Mouse (Mus musculus) liver, embryonic 12.5 days (tissue): ENCODE data around the gene Cpeb4. TPM values are rescaled to one million over a fixed set of nuclear protein-coding genes. Genes with fewer than 3 reads are reported as not detected.
A peak's percentile ranks its signal among the peaks of the same experiment; 100 is the strongest.

ENCODE experiments used
- ATAC-seq: fragments of 200-750 bp; cut with Nextera tagmentation; 2 replicates; pipeline ENCODE4 v1.8.0; 2017; ENCODE audit warnings: moderate number of reproducible peaks, mild to moderate bottlenecking, moderate library complexity
- H3K27ac ChIP-seq: fragments of 300-500 bp; sonication (generic); 2 replicates; pipeline ENCODE4 v1.5.1; 2016; ENCODE audit warnings: mild to moderate bottlenecking
- H3K27me3 ChIP-seq: fragments of 300-500 bp; sonication (generic); replicated peaks from 2 replicates; pipeline ENCODE4 v1.6.1; 2016; ENCODE audit warnings: mild to moderate bottlenecking, moderate library complexity
- H3K36me3 ChIP-seq: fragments of 300-500 bp; sonication (generic); 2 replicates; pipeline ENCODE4 v1.6.1; 2016; ENCODE audit warnings: mild to moderate bottlenecking, moderate library complexity
- H3K4me1 ChIP-seq: fragments of 300-500 bp; sonication (generic); 2 replicates; pipeline ENCODE4 v1.6.1; 2016
- H3K4me2 ChIP-seq: fragments of 300-500 bp; sonication (generic); 2 replicates; pipeline ENCODE4 v1.6.1; 2016; ENCODE audit warnings: mild to moderate bottlenecking, moderate library complexity
- H3K4me3 ChIP-seq: fragments of 300-500 bp; sonication (generic); 2 replicates; pipeline ENCODE4 v1.5.1; 2016; ENCODE audit warnings: mild to moderate bottlenecking, moderate library complexity
- H3K9ac ChIP-seq: fragments of 300-500 bp; sonication (generic); 2 replicates; pipeline ENCODE4 v1.6.1; 2016; ENCODE audit warnings: mild to moderate bottlenecking, moderate library complexity
- H3K9me3 ChIP-seq: fragments of 300-500 bp; sonication (generic); replicated peaks from 2 replicates; pipeline ENCODE4 v1.6.1; 2016; ENCODE audit warnings: mild to moderate bottlenecking, moderate library complexity
- WGBS: fragments of 180-500 bp; shearing (Covaris S2); methylation state at CpG from one replicate; pipeline ENCODE4 v1.1.7; 2016; ENCODE audit not compliant: insufficient replicate concordance; 5-methylcytosine and 5-hydroxymethylcytosine counted together
- polyA plus RNA-seq: library from polyadenylated mRNA; unstranded; fragments of >200 nt; fragmentation: Nextera tagmentation; extraction: Ambion mirVana; gene quantifications from 2 replicates; pipeline ENCODE4 v1.2.1, GENCODE M21; 2016

The Cpeb4 gene
- polyA plus RNA-seq, 1 experiment from 2014 or later, result 21.5 TPM

DNA sequence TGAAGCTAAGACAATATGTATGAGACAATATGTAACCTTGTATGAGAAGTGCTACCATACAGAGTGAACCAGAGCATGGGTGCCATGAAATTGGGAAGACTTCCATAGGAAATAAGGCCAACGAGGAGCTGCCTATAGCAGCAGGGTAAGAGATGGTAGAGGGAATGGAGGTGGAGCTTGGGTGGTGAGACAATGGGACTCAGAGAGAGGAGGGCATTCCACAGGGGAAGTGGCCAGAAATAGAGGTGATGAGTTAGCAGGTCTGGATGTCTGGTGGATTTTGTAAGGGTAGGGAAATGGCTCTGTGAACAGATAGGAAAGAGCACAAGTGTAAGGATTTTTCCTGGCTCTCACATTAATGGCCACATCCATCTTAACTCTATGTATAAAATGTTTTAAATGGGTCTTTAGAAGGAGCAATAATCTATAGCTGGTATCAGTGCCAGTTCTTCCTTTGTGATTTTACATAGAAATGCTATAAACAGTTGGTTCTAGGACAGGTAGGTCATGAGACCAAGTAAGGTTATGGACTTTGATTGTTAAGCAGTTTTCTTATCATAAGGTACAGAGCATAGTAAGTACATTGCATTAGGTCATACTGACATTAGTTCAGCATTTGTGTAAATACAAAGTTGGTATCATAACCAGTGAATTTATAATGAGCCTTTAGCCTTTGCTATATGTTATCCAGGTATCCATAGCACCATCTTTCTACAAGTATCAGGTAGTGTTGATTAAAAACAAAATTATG lies 30.4 kb downstream of the Cpeb4 start:
- Histone ChIP-seq H3K9ac (no peak overlapping the region), H3K36me3 (peaks cover 68% of the 10 kb centered on the region), H3K27ac (peak overlapping the region; percentile 48; the same call in 1 of the 2 replicates), H3K4me2 (no peak overlapping the region), H3K9me3 (no peaks in the 10 kb centered on the region), H3K27me3 (no peaks in the 10 kb centered on the region), H3K4me3 (no peak overlapping the region), H3K4me1 (peaks cover 64% of the 10 kb centered on the region)
- WGBS, result 50% methylated on average over 1 of the region's 1 CpGs
- no peak for ATAC-seq

DNA sequence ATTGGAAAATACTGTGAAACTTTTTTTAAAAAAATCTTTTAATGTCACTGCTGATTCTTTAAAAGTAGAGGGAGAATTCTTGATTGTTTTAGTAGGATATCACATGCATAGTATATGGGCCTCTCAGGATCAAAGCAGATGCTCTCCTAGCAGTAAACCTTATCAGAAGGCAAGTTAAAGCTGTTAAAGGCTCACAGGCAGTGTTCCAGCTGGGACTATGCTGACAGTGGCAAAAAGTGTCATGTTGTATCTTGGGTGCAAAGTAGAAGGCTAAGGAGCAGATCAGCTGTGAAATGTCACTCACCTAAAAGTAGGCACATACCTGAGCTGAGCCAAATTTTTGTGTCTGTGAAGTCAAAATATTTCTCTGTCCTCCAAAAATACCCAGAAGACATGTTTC lies 34.5 kb downstream of the Cpeb4 start:
- Histone ChIP-seq H3K9me3 (no peaks in the 10 kb centered on the region), H3K9ac (no peak overlapping the region), H3K4me2 (no peak overlapping the region), H3K27me3 (no peaks in the 10 kb centered on the region), H3K36me3 (peaks cover 63% of the 10 kb centered on the region), H3K4me3 (no peak overlapping the region), H3K27ac (0 out of 2 replicates have a peak overlapping the region, but pooled peaks have one; percentile 26), H3K4me1 (peaks cover 37% of the 10 kb centered on the region)
- ATAC-seq, result no peak

DNA sequence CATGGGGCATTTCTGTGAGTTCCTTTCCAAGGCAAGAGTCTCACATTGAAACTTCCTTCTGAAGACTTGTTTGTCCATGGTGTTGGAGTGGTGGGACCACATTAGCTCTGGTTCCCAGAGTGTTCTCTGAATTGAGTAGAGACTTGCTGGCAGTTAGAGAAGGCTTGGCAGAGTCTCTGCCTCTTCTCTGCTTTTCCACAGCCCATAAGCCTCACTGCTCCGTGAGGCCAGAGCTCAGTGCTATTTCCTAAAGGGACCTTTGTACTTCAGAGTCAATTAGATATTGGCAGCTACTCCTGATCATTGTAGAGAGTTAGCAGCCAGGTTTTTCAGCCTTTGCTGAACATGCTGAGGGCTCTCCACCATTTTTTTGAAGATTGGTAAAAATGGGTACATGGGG lies 35.6 kb downstream of the Cpeb4 start:
- H3K9ac ChIP-seq, result no peak overlapping the region
- no peaks in the 10 kb centered on the region for H3K9me3 ChIP-seq
- no peaks in the 10 kb centered on the region for H3K27me3 ChIP-seq
- no peak overlapping the region for H3K4me3 ChIP-seq
- H3K4me2 ChIP-seq, result no peak overlapping the region
- peaks cover 56% of the 10 kb centered on the region for H3K36me3 ChIP-seq
- H3K4me1 ChIP-seq, result peaks cover 26% of the 10 kb centered on the region
- WGBS, result 74% methylated on average over 1 of the region's 1 CpGs
- ATAC-seq, result 0 out of 2 replicates have a peak, but pooled peaks have one; percentile 37
- peak overlapping the region; percentile 47 for H3K27ac ChIP-seq

DNA sequence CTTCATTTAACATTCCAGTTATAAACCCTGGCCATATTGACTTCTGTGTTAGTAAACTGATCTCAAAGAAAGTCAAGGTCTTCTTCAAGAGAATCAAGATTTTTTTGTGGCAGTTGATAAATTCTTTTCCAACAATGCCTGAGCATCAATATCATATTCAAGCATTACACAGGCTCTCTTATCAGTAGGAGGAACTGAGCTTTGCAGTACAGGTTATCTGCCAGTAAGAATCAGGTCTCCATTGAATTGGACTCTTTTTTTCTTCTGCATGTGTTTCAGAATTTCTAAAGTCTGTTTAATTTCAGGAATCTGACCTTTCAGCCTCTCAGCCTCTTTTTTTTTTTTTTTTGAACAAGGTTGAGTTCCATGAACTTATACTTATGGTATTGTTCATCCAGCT lies 40.9 kb downstream of the Cpeb4 start:
- H3K9me3 ChIP-seq, result no peaks in the 10 kb centered on the region
- H3K9ac ChIP-seq, result no peak overlapping the region
- no peaks in the 10 kb centered on the region for H3K27me3 ChIP-seq
- no peak for ATAC-seq
- peaks cover 66% of the 10 kb centered on the region for H3K36me3 ChIP-seq
- H3K4me3 ChIP-seq, result no peak overlapping the region
- peaks cover 13% of the 10 kb centered on the region; the same call in 1 of the 2 replicates for H3K4me1 ChIP-seq
- no peak overlapping the region for H3K4me2 ChIP-seq
- H3K27ac ChIP-seq, result no peak overlapping the region

DNA sequence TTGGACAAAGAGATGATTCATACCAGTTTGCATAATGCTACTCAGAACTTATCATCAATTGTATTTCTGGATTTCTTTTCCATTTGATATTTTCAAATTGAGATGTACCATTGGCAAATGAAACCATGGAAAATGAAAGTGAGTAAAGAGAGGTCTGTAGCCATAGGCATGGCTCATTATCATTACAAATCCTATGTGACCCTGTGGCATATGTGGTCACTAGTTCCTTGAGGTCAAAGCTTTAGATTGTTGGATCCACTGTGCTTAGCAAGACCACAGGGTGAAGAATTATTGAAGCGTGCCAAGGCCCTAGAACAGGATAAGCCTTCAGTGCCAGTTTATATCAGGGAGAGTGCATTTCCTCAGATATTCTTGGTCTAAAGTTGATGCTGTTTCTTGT lies 45.8 kb downstream of the Cpeb4 start:
- Histone ChIP-seq H3K4me1 (peaks cover 7% of the 10 kb centered on the region; the same call in 1 of the 2 replicates), H3K4me2 (no peak overlapping the region), H3K9ac (no peak overlapping the region), H3K27ac (no peak overlapping the region), H3K9me3 (no peaks in the 10 kb centered on the region), H3K36me3 (peaks cover 68% of the 10 kb centered on the region), H3K27me3 (no peaks in the 10 kb centered on the region), H3K4me3 (no peak overlapping the region)
- WGBS, result 97% methylated on average over 1 of the region's 1 CpGs
- ATAC-seq, result no peak

DNA sequence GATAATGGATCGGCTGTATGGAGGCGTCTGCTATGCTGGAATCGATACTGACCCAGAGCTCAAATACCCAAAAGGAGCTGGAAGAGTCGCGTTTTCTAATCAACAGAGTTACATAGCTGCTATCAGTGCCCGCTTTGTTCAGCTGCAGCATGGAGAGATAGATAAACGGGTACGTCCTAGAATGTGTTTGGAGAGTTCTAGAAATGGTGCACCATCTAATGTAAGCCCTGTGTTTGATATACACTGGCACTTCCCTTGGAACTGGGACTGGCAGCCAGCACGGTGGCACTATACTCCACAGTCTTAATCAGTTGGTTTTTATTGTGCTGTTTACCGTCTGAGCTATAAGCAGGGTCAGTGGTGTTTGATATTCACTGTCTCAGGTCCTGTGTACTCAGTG lies 58.0 kb downstream of the Cpeb4 start:
- H3K9ac ChIP-seq, result no peak overlapping the region
- H3K36me3 ChIP-seq, result peaks cover 89% of the 10 kb centered on the region
- no peak overlapping the region for H3K4me2 ChIP-seq
- no peak overlapping the region for H3K4me3 ChIP-seq
- ATAC-seq, result peak; percentile 70
- WGBS, result 78% methylated on average over 10 of the region's 10 CpGs
- no peaks in the 10 kb centered on the region for H3K9me3 ChIP-seq
- H3K27me3 ChIP-seq, result no peaks in the 10 kb centered on the region
- H3K27ac ChIP-seq, result no peak overlapping the region
- peaks cover 10% of the 10 kb centered on the region; the same call in 1 of the 2 replicates for H3K4me1 ChIP-seq

DNA sequence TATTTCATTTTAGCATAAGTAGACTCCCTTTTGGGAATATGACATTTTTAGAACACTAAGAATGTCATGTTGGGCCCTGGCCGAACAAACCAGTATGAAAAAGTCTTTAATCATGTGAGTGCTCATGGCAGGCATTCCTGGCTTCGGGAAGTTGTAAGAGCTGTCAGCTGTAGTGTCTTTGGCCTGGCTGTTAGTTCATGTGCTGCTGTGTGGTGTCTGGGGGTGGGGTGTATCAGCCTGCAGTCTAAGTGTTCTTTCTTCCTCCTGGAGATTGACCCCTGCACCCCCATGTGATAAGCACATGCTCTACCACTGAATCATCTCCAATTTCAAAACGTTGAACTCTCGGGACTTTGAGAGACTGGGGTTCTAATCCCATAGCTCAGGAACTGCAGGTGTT lies 63.6 kb downstream of the Cpeb4 start:
- Histone ChIP-seq H3K9ac (no peak overlapping the region), H3K36me3 (peaks cover 54% of the 10 kb centered on the region), H3K27ac (no peak overlapping the region), H3K4me2 (no peak overlapping the region), H3K4me3 (no peak overlapping the region), H3K4me1 (no peaks in the 10 kb centered on the region; the same call in 1 of the 2 replicates), H3K9me3 (no peaks in the 10 kb centered on the region), H3K27me3 (no peaks in the 10 kb centered on the region)
- WGBS, result 58% methylated on average over 4 of the region's 4 CpGs
- ATAC-seq, result no peak

DNA sequence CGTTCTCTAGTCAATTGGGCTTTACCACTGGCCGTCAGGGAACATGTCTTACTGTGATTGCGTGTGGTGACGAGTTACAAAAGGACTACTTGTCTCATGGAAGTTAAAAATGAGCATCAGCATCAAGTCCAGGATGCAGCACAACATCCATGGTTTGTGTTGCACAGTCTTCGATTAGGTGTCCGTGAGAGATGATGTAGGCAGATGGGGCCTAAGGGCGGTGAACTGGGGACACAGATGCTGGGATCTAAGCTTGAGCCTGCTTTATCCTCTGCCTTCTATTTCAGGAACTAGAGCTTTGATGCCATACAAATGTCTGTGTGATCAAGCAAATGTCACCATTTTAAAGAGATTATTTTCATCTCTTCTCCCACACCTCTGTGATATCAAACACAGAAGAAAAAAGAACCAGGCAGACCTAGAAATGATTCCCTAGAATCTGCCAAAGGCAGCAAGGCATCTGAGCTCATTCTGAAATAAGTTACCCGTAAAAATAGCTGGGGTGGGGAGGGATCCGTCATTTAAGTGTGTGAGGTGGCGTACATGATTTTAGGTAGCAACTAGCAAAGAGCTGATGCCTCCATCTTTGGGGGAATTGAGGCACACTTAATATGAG lies 65.0 kb downstream of the Cpeb4 start:
- Histone ChIP-seq H3K36me3 (peaks cover 40% of the 10 kb centered on the region), H3K4me1 (no peaks in the 10 kb centered on the region; the same call in 1 of the 2 replicates), H3K9me3 (no peaks in the 10 kb centered on the region), H3K9ac (no peak overlapping the region), H3K27me3 (no peaks in the 10 kb centered on the region; the same call in 1 of the 2 replicates), H3K4me3 (no peak overlapping the region), H3K27ac (no peak overlapping the region), H3K4me2 (no peak overlapping the region)
- no peak for ATAC-seq
- WGBS, result 90% methylated on average over 10 of the region's 10 CpGs

DNA sequence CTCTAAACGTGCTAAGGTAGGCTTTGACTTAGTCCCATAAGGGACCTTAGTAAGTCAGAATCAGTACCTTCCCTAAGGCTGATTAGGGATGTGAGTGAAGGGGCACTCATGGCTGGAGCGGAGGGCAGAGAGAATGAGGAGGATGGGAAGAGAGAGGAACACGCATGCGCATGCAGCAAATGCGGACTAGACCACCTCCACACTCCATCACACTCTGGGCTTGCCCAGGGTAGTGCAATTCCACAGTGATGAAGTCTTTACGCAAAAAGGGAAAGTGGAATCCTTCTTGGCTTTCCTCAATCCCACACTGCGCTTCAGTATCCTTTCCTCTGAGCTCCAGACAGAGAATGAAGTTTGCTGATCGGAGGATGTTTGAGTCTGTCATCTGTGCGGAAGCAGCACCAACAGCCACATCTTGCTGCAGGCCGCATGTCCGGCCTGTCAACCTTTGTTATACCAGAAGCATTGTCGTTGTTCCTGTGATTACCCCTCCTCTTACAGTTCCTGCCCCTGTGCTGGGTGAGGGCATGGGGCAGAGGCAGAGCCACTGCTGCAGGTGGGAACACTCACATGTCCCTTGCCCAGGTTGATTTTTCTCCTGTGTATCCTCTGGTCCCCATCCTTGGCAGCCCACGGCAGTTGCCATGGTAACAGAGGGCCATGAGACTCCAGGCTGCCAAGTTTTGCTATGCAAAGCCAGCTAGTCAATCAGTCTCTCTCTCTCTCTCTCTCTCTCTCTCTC lies 69.1 kb downstream of the Cpeb4 start:
- WGBS, result 81% methylated on average over 13 of the region's 13 CpGs
- ATAC-seq, result no peak
- H3K27me3 ChIP-seq, result no peaks in the 10 kb centered on the region; the same call in 1 of the 2 replicates
- no peak overlapping the region for H3K4me3 ChIP-seq
- no peaks in the 10 kb centered on the region for H3K9me3 ChIP-seq
- H3K4me2 ChIP-seq, result no peak overlapping the region
- peaks cover 12% of the 10 kb centered on the region for H3K36me3 ChIP-seq
- no peak overlapping the region for H3K27ac ChIP-seq
- H3K9ac ChIP-seq, result no peak overlapping the region
- no peaks in the 10 kb centered on the region for H3K4me1 ChIP-seq

DNA sequence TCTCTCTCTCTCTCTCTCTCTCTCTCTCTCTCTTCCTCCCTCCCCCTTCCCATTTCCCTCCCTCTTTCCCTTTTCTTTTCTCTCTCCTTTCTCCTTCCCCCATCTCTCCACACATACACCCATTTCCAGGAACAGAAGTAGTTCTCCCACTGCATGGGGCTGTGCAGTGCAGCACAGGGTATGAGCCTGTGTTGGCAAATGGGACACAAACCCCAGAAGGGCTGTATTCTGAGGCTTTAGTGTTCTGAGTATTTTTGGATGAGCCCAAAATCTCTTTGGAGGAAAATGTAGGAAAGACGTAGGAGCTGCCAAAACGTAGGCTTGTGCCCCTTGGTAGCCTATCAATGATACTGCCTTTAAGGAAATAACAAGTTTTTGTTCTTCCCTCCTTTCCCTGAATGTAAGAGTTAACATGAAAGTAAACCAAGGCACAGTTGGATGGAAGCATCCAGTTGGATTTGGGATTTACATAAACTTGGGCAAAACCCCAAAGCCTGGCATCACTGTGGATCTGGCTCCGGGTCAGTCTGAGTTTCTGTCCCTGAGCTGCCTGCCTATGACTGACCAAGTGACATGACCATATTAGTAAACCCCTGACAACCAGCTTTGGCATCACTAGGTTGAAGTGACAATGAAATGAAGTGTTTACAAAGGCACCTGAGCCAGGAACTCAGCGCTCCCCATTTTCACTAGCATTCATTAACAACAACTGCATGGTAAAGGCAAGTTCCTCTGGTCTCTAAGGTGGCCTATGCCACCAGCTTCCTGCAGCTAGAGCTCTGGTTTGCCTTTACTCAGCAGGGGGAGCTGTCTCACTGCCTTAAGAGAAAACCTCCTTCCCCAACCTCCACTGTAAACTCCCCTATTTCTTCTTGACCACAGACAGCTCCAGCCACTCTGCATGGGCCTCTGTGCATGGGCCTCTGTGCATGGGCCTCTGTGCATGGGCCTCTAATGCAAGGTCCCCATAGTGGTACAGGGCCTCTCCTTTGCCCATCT lies 69.9 kb downstream of the Cpeb4 start:
- Histone ChIP-seq H3K4me2 (no peak overlapping the region), H3K9ac (no peak overlapping the region), H3K4me3 (no peak overlapping the region), H3K4me1 (no peaks in the 10 kb centered on the region), H3K9me3 (no peaks in the 10 kb centered on the region), H3K27me3 (no peaks in the 10 kb centered on the region; the same call in 1 of the 2 replicates), H3K27ac (no peak overlapping the region), H3K36me3 (peaks cover 4% of the 10 kb centered on the region)
- no peak for ATAC-seq
- 69% methylated on average over 4 of the region's 4 CpGs for WGBS

DNA sequence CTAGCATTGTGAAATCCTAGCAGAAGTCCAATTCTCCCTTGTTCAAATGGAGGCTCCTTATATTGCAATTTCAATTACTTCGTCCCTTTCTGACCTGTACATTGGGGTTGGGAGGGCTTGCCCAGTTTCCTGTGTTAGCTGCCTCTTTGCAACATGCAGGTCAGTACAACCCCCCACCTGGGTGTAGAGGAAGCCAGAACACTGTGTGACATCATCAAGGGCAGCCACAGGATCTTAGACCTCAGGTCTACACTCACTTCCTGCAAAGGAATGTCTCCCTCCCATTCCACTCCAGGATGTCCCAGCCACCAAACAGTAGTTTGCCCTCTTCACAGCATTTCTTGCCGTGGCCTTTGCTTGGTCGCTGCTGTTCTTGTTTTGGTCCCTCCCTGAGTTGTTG lies 73.5 kb downstream of the Cpeb4 start:
- Histone ChIP-seq H3K9me3 (no peaks in the 10 kb centered on the region), H3K4me2 (no peak overlapping the region), H3K4me1 (peaks cover 20% of the 10 kb centered on the region), H3K9ac (no peak overlapping the region), H3K36me3 (no peaks in the 10 kb centered on the region), H3K27me3 (peaks cover 7% of the 10 kb centered on the region), H3K27ac (no peak overlapping the region), H3K4me3 (no peak overlapping the region)
- ATAC-seq, result no peak
- WGBS, result 62% methylated on average over 3 of the region's 3 CpGs
